Mouse (Mus musculus) forebrain, embryonic 14.5 days (tissue): ENCODE results near the gene Prpf6. TPM values are rescaled to one million over a fixed set of nuclear protein-coding genes. Genes with fewer than 3 reads are reported as not detected.
A peak's percentile ranks its signal among the peaks of the same experiment; 100 is the strongest.

ENCODE experiments used
- ATAC-seq: fragments of 200-750 bp; cut with Nextera tagmentation; 2 replicates; pipeline ENCODE4 v1.8.0; 2017; ENCODE audit warnings: mild to moderate bottlenecking, moderate library complexity
- DNase-seq: peaks from one replicate; pipeline ENCODE4 v3.0.0-alpha.2; 2015; ENCODE audit warnings: low spot score
- H3K27ac ChIP-seq: fragments of 300-500 bp; sonication (generic); 2 replicates; pipeline ENCODE4 v1.5.1; 2014; ENCODE audit warnings: low read depth, mild to moderate bottlenecking, control low read depth, low read length, moderate library complexity
- H3K27me3 ChIP-seq: fragments of 300-500 bp; sonication (generic); replicated peaks from 2 replicates; pipeline ENCODE4 v1.6.1; 2014; ENCODE audit warnings: low read length, control low read depth, mixed read lengths; ENCODE audit not compliant: control insufficient read depth, insufficient read depth
- H3K36me3 ChIP-seq: fragments of 300-500 bp; sonication (generic); 2 replicates; pipeline ENCODE4 v1.6.1; 2014; ENCODE audit warnings: low read length, control low read depth; ENCODE audit not compliant: control insufficient read depth, insufficient read depth
- H3K4me1 ChIP-seq: fragments of 300-500 bp; sonication (generic); 2 replicates; pipeline ENCODE4 v1.6.1; 2014; ENCODE audit warnings: antibody characterized with exemption, low read length, control low read depth; ENCODE audit not compliant: control insufficient read depth, insufficient read depth
- H3K4me2 ChIP-seq: fragments of 300-500 bp; sonication (generic); 2 replicates; pipeline ENCODE4 v1.6.1; 2014; ENCODE audit warnings: mild to moderate bottlenecking, control low read depth, low read length
- H3K4me3 ChIP-seq: fragments of 300-500 bp; sonication (generic); 2 replicates; pipeline ENCODE4 v1.5.1; 2014; ENCODE audit warnings: low read depth, low read length, control low read depth
- H3K9ac ChIP-seq: fragments of 300-500 bp; sonication (generic); 2 replicates; pipeline ENCODE4 v1.6.1; 2014; ENCODE audit warnings: mild to moderate bottlenecking, low read length, control low read depth, moderate library complexity
- H3K9me3 ChIP-seq: fragments of 300-500 bp; sonication (generic); replicated peaks from 2 replicates; pipeline ENCODE4 v1.6.1; 2016; ENCODE audit warnings: low read length, control low read depth, mixed read lengths; ENCODE audit not compliant: control insufficient read depth
- WGBS: fragments of 180-500 bp; shearing (Covaris S2); extraction: QIAGEN DNeasy Blood & Tissue Kit; methylation state at CpG from one replicate; pipeline ENCODE4 v1.1.7; 2014; 5-methylcytosine and 5-hydroxymethylcytosine counted together
- polyA plus RNA-seq: library from polyadenylated mRNA; unstranded; fragments of >200 nt; fragmentation: Nextera tagmentation; extraction: Ambion mirVana; gene quantifications from 2 replicates; pipeline ENCODE4 v1.2.1, GENCODE M21; 2014

The Prpf6 gene
- 57.2 and 62.3 TPM in 2 replicates for polyA plus RNA-seq

- WGBS: 15% methylated on average over 5 of the region's 5 CpGs
- H3K27me3 ChIP-seq: no peaks in the 10 kb centered on the region
- H3K27ac ChIP-seq: peak within 1 kb of the TSS; percentile 87
- peak within 1 kb of the TSS; percentile 97 for H3K4me3 ChIP-seq
- peaks cover 52% of the 10 kb centered on the region for H3K36me3 ChIP-seq
- H3K9me3 ChIP-seq: no peaks in the 10 kb centered on the region
- no peak for DNase-seq
- H3K9ac ChIP-seq: peak within 1 kb of the TSS; percentile 97
- peak; percentile 6; the same call in 1 of the 2 replicates for ATAC-seq
- H3K4me1 ChIP-seq: peaks cover 12% of the 10 kb centered on the region
- peak within 1 kb of the TSS; percentile 84 for H3K4me2 ChIP-seq
Observed at GRCm38 (mm10) chr2:181591528-181592085, at the start of gene Prpf6. Gene Prpf6 (plus strand): TSS chr2:181591868.

- Histone ChIP-seq H3K36me3 (peaks cover 51% of the 10 kb centered on the region), H3K4me3 (no peak overlapping the region), H3K27ac (no peak overlapping the region), H3K9ac (no peak overlapping the region), H3K4me2 (no peak overlapping the region), H3K27me3 (no peaks in the 10 kb centered on the region), H3K4me1 (no peaks in the 10 kb centered on the region), H3K9me3 (no peaks in the 10 kb centered on the region)
- DNase-seq (no peak), ATAC-seq (no peak)
- WGBS: 97% methylated on average over 7 of the region's 7 CpGs
Observed at GRCm38 (mm10) chr2:181546142-181546541, 45.5 kb upstream of the Prpf6 start.

DNA sequence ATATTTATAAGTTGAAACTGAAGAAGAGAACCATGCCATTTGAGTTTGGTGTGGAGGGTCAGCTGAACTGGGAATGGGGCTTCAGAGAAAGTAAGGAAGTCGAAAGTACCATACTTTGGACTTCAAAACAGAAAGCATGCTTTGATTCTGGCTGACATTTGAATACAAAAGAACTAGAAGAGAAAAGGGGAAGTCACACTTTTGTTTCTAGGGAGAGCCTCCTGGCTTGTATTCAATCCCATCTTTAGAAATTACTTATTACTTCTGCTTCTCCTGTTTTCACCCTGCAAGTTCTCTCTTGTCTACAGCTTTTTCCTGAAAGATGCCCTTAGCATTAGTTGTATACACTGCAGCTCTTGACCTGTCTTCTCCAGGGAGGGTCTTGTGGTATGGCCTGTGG is 43.4 kb upstream of the Prpf6 start:
- H3K9ac ChIP-seq: no peak overlapping the region
- 70% methylated on average over 1 of the region's 1 CpGs for WGBS
- H3K9me3 ChIP-seq: no peaks in the 10 kb centered on the region
- H3K4me3 ChIP-seq: no peak overlapping the region
- peaks cover 70% of the 10 kb centered on the region for H3K36me3 ChIP-seq
- H3K4me1 ChIP-seq: no peaks in the 10 kb centered on the region
- ATAC-seq: no peak
- no peak for DNase-seq
- H3K27ac ChIP-seq: no peak overlapping the region
- no peaks in the 10 kb centered on the region for H3K27me3 ChIP-seq
- H3K4me2 ChIP-seq: no peak overlapping the region

GRCm38 (mm10) chr2:181548682-181549081 is 43.0 kb upstream of the Prpf6 start:
- no peak overlapping the region for H3K9ac ChIP-seq
- H3K4me2 ChIP-seq: no peak overlapping the region
- WGBS: 91% methylated on average over 5 of the region's 5 CpGs
- H3K27ac ChIP-seq: no peak overlapping the region
- ATAC-seq: no peak
- no peak for DNase-seq
- no peak overlapping the region for H3K4me3 ChIP-seq
- H3K9me3 ChIP-seq: no peaks in the 10 kb centered on the region
- no peaks in the 10 kb centered on the region for H3K4me1 ChIP-seq
- H3K27me3 ChIP-seq: no peaks in the 10 kb centered on the region
- H3K36me3 ChIP-seq: peaks cover 74% of the 10 kb centered on the region

- Histone ChIP-seq H3K4me1 (0 out of 2 replicates have a peak, but pooled peaks cover 3% of the 10 kb centered on the region), H3K27ac (no peak overlapping the region), H3K36me3 (peaks cover 78% of the 10 kb centered on the region), H3K4me3 (no peak overlapping the region), H3K9ac (no peak overlapping the region), H3K27me3 (no peaks in the 10 kb centered on the region), H3K9me3 (no peaks in the 10 kb centered on the region), H3K4me2 (no peak overlapping the region)
- DNase-seq (no peak), ATAC-seq (no peak)
- 93% methylated on average over 2 of the region's 2 CpGs for WGBS
Observed at GRCm38 (mm10) chr2:181550233-181550632, 41.4 kb upstream of the Prpf6 start.

DNA sequence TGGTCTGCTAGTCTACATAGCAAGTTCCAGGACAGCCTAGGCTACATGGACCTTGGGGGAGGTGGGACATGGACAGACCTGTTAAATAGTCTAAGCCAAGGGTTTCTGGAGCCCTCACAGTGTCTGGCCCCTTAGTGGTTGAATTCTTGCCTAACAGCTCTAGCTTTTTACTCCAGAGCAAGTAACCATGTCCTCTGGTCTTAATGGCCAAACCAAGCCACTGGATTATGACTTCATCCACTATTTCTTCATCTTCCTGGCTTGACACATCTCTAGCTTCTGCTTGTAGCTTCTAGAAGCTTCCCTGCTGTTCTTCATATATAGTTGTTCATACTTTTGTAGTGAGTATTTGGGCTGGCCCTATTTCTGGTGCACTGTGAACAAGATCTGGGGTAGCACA is 37.9 kb upstream of the Prpf6 start:
- Histone ChIP-seq H3K4me1 (0 out of 2 replicates have a peak, but pooled peaks cover 3% of the 10 kb centered on the region), H3K36me3 (peaks cover 52% of the 10 kb centered on the region), H3K27ac (no peak overlapping the region), H3K4me3 (no peak overlapping the region), H3K9ac (no peak overlapping the region), H3K9me3 (no peaks in the 10 kb centered on the region), H3K27me3 (no peaks in the 10 kb centered on the region), H3K4me2 (no peak overlapping the region)
- ATAC-seq: no peak
- DNase-seq: no peak

DNA sequence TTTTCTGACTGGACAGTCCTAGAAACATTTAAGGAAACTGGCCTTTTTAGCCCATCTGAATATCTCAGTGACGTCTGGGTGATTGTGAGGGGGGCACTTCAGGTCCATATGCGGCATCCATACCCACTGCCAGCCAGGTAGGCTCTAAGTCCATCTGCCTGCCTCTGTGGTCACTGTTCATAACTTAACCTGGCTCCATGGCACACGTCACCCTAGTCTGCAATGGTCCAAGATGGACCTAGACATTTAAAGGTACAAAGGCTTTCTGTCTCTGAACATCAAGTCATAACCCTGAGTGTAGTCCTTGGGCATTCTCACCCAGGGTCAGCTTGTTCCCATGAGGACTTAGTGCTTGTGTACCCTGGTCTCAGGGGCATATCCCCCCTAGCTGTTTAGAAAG is 24.3 kb upstream of the Prpf6 start:
- no peak overlapping the region for H3K4me2 ChIP-seq
- H3K9ac ChIP-seq: no peak overlapping the region
- no peaks in the 10 kb centered on the region for H3K4me1 ChIP-seq
- no peak overlapping the region for H3K27ac ChIP-seq
- 0 out of 2 replicates have a peak, but pooled peaks cover 6% of the 10 kb centered on the region for H3K36me3 ChIP-seq
- H3K9me3 ChIP-seq: no peaks in the 10 kb centered on the region
- no peaks in the 10 kb centered on the region for H3K27me3 ChIP-seq
- 94% methylated on average over 3 of the region's 3 CpGs for WGBS
- no peak overlapping the region for H3K4me3 ChIP-seq
- DNase-seq (no peak), ATAC-seq (no peak)

- Histone ChIP-seq H3K36me3 (0 out of 2 replicates have a peak, but pooled peaks cover 14% of the 10 kb centered on the region), H3K4me2 (no peak overlapping the region), H3K9ac (no peak overlapping the region), H3K4me3 (no peak overlapping the region), H3K27ac (no peak overlapping the region), H3K9me3 (no peaks in the 10 kb centered on the region), H3K27me3 (no peaks in the 10 kb centered on the region), H3K4me1 (no peaks in the 10 kb centered on the region)
- ATAC-seq (no peak), DNase-seq (peak; percentile 36)
- 82% methylated on average over 7 of the region's 7 CpGs for WGBS
Observed at GRCm38 (mm10) chr2:181568272-181569008, 23.2 kb upstream of the Prpf6 start.

- H3K4me2 ChIP-seq: no peak overlapping the region
- no peaks in the 10 kb centered on the region for H3K27me3 ChIP-seq
- H3K9me3 ChIP-seq: no peaks in the 10 kb centered on the region
- H3K4me3 ChIP-seq: no peak overlapping the region
- H3K36me3 ChIP-seq: peaks cover 19% of the 10 kb centered on the region; the same call in 1 of the 2 replicates
- DNase-seq (no peak), ATAC-seq (no peak)
- no peak overlapping the region for H3K9ac ChIP-seq
- 94% methylated on average over 10 of the region's 10 CpGs for WGBS
- H3K4me1 ChIP-seq: no peaks in the 10 kb centered on the region
- H3K27ac ChIP-seq: no peak overlapping the region
Observed at GRCm38 (mm10) chr2:181569856-181570255, 21.8 kb upstream of the Prpf6 start.
